13 mouse cellular contexts compared by ENCODE assay signal in genomic region chr7:30751086-30751669, GRCm38 (mm10). TPM values are rescaled to one million over a fixed set of nuclear protein-coding genes. Genes with fewer than 3 reads are reported as not detected.
DNase-seq lines count a peak whose midpoint lies in the region; ATAC-seq and TF ChIP-seq lines count a peak whose summit lies in the region.
"Had no signal": no experiment of that assay in that cellular context is flagged by ENCODE, and none has a peak within 500 bp of the region (broad histone marks: within the 10 kb centered on the region; RNA-seq: fewer than 3 reads in every experiment).

TSS of gene Sbsn (plus strand) at chr7:30751471.

- no peak for TF ChIP-seq CTCF in heart, adult 2 months (IDR thresholded peaks at IDR 0.05)

- no peak for DNase-seq in heart, adult 2 months
- DNase-seq in urinary bladder, postnatal 14 days (ENCODE audit: low spot score), result peak; percentile 24
- DNase-seq in urinary bladder, adult 18-20 months (ENCODE audit: low spot score in 2 of 2), result no peak
- DNase-seq in retina, embryonic 14.5 days (ENCODE audit: low spot score), result no peak
- DNase-seq in ovary, postnatal 36 days (ENCODE audit: low spot score), result no peak
- no peak for DNase-seq in cerebellum, postnatal 14 days
- DNase-seq: cerebellum, adult 18-20 months; heart, postnatal 36 days; lung, embryonic 14.5 days; right cerebral cortex, postnatal 4 days had no signal

- intact Hi-C loops in heart, adult 2 months (cut with DNase I), result no loop called here

- no peak within 1 kb of the TSS for H3K27ac ChIP-seq in heart, embryonic 12.5 days (ENCODE audit: poor library complexity, severe bottlenecking)
- H3K27ac ChIP-seq in heart, adult 2 months, result no peak within 1 kb of the TSS
- H3K27ac ChIP-seq in brown adipose tissue, adult 24 weeks (replicated peaks; ENCODE audit: low read depth, low read length), result no peak within 1 kb of the TSS
- H3K27ac ChIP-seq: limb, embryonic 13.5 days had no signal

- H3K9ac ChIP-seq in heart, embryonic 12.5 days, result no peak within 1 kb of the TSS
- H3K9ac ChIP-seq in heart, adult 2 months (ENCODE audit: low read depth, low read length), result no peak within 1 kb of the TSS
- H3K9ac ChIP-seq: limb, embryonic 13.5 days; lung, embryonic 14.5 days had no signal

- H3K4me3 ChIP-seq in heart, embryonic 12.5 days, result no peak within 1 kb of the TSS
- H3K4me3 ChIP-seq in heart, adult 2 months, result no peak within 1 kb of the TSS
- H3K4me3 ChIP-seq in brown adipose tissue, adult 24 weeks (ENCODE audit: insufficient read depth, low read depth, low read length), result no peak within 1 kb of the TSS
- H3K4me3 ChIP-seq: limb, embryonic 13.5 days had no signal

- no peak for TF ChIP-seq EP300 in heart, adult 2 months (IDR thresholded peaks at IDR 0.05; ENCODE audit: insufficient read depth, low read depth, low read length)

- no peak within 1 kb of the TSS for H3K4me2 ChIP-seq in heart, embryonic 12.5 days
- H3K4me2 ChIP-seq: limb, embryonic 13.5 days; lung, embryonic 14.5 days had no signal

- WGBS in heart, embryonic 12.5 days, result 58% methylated on average over 5 of the region's 5 CpGs
- 39% methylated on average over 5 of the region's 5 CpGs for WGBS in heart, adult 2 months

- peaks cover 14% of the 10 kb centered on the region for H3K36me3 ChIP-seq in heart, embryonic 12.5 days
- no peaks in the 10 kb centered on the region for H3K36me3 ChIP-seq in heart, adult 2 months (ENCODE audit: control insufficient read depth, insufficient read depth, low read length)

- H3K9me3 ChIP-seq in heart, embryonic 12.5 days (replicated peaks), result peaks cover 15% of the 10 kb centered on the region

- H3K4me1 ChIP-seq in heart, embryonic 12.5 days (replicated peaks), result no peaks in the 10 kb centered on the region
- no peaks in the 10 kb centered on the region for H3K4me1 ChIP-seq in heart, adult 2 months (ENCODE audit: control insufficient read depth, insufficient read depth, low read length)
- H3K4me1 ChIP-seq in brown adipose tissue, adult 24 weeks (ENCODE audit: control insufficient read depth, insufficient read depth, insufficient read length, low read length), result no peaks in the 10 kb centered on the region
- H3K4me1 ChIP-seq: limb, embryonic 13.5 days had no signal

- H3K27me3 ChIP-seq in heart, embryonic 12.5 days (replicated peaks), result no peaks in the 10 kb centered on the region
- no peaks in the 10 kb centered on the region for H3K27me3 ChIP-seq in heart, adult 2 months (ENCODE audit: control insufficient read depth, insufficient read depth, low read length)
- H3K27me3 ChIP-seq: limb, embryonic 13.5 days had no signal

- no peak for TF ChIP-seq POLR2A in heart, adult 2 months (IDR thresholded peaks at IDR 0.05; ENCODE audit: insufficient read depth, low read depth, low read length)

- H3K79me2 ChIP-seq in heart, adult 2 months (replicated peaks; ENCODE audit: control insufficient read depth, insufficient read depth, low read length), result no peaks in the 10 kb centered on the region

- ATAC-seq in heart, embryonic 12.5 days (ENCODE audit: insufficient number of reproducible peaks, low FRiP score), result 0 out of 2 replicates have a peak, but pooled peaks have one; percentile 48

RNA-seq across cellular contexts. Expression of gene Sbsn, which starts in this region (rescaled TPM):
- 0.58 and 0.72 TPM in 2 replicates for polyA plus RNA-seq in heart, embryonic 12.5 days (2016; fragmentation: Nextera tagmentation; extraction: Ambion mirVana)
- 1 to 10 TPM; 1.8 to 2.3 TPM for total RNA-seq in heart, adult 2 months (2021)
- polyA plus RNA-seq in heart, adult 2 months (2012; rRNA removed), result 1.6 and 1.7 TPM in 2 replicates
- 12.3 and 18.2 TPM in 2 replicates for polyA plus RNA-seq in brown adipose tissue, adult 24 weeks (2012; ENCODE audit: insufficient read depth, insufficient read length, missing spikeins)

Comparison
In these comparisons a context has a peak if more than half of its experiments do, and no peak if none do; other contexts are left out.
1. Peak in ATAC-seq in heart, embryonic 12.5 days; RNA of the gene not detected or under 1 TPM.